Mouse (Mus musculus): ENCODE results near the gene D930020B18Rik. TPM values are rescaled to one million over a fixed set of nuclear protein-coding genes. Genes with fewer than 3 reads are reported as not detected.

The D930020B18Rik gene
- polyA plus RNA-seq, 2 experiments, result 1.1 TPM

DNA sequence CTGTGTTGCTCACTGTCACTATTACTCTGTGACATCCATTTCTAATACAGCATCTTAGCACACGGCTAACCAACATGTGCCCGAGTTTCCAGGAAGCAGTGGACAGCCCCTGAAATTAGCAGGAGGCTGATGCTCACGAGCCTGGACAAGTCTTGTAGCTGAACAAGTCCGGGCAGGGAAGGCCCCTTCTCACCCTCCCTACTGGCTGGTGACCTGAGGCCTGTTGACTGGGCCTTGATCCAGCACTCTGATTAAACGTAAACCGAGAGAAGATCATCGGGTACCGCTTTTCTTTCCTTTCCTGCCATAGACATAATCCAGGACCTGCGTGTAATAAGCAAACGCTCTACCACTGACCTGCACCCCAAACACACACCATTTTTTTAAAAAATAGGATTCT is 33.2 kb upstream of the D930020B18Rik start:
- ATAC-seq (ENCODE audit: low FRiP score, low read depth) (no peak), DNase-seq (ENCODE audit: low spot score) (no peak)
- WGBS, result 86% methylated on average over 10 of the region's 10 CpGs
- Histone ChIP-seq H3K9ac (ENCODE audit: low read depth, low read length, severe bottlenecking) (no peak overlapping the region), H3K36me3 (ENCODE audit: control insufficient read depth, insufficient read depth, low read length) (peaks cover 92% of the 10 kb centered on the region), H3K4me1 (ENCODE audit: control insufficient read depth, insufficient read depth, low read length) (no peaks in the 10 kb centered on the region), H3K9me3 (ENCODE audit: control insufficient read depth, low read length) (no peaks in the 10 kb centered on the region), H3K27me3 (ENCODE audit: control insufficient read depth, insufficient read depth, low read length) (no peaks in the 10 kb centered on the region), H3K4me2 (replicated peaks; ENCODE audit: low read depth, low read length, severe bottlenecking) (no peak overlapping the region), H3K27ac (replicated peaks; ENCODE audit: low read depth, low read length) (no peak overlapping the region), H3K4me3 (replicated peaks; ENCODE audit: low read length) (no peak overlapping the region)
- TF ChIP-seq POLR2A (IDR thresholded peaks at IDR 0.05; ENCODE audit: borderline replicate concordance, extremely low read depth, insufficient read depth, insufficient read length), result no peak

DNA sequence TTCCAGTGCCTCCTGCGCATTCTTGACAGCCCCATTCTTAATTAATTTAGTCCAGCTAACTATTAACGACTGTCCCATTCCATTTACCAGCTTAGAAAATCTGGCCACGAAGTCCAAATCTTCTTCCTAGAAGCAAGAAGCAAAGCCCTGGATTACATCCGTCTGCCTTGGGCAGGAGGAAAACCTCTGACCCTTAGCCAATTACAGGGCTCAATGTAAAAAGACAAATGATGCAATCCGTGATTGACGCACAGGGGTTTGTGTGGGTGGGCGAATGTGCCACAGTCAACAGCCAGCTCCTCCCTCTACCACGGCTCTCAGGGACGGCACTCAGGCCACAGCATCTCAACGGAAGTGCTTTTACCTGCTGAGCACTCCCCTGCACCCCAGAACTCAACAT is 29.8 kb upstream of the D930020B18Rik start:
- TF ChIP-seq POLR2A (IDR thresholded peaks at IDR 0.05; ENCODE audit: borderline replicate concordance, extremely low read depth, insufficient read depth, insufficient read length), result no peak
- 80% methylated on average over 9 of the region's 10 CpGs for WGBS
- DNase-seq (ENCODE audit: low spot score) (no peak), ATAC-seq (ENCODE audit: low FRiP score, low read depth) (no peak)
- Histone ChIP-seq H3K9me3 (ENCODE audit: control insufficient read depth, low read length) (no peaks in the 10 kb centered on the region), H3K36me3 (ENCODE audit: control insufficient read depth, insufficient read depth, low read length) (peaks cover 85% of the 10 kb centered on the region), H3K9ac (ENCODE audit: low read depth, low read length, severe bottlenecking) (no peak overlapping the region), H3K4me3 (replicated peaks; ENCODE audit: low read length) (no peak overlapping the region), H3K27ac (replicated peaks; ENCODE audit: low read depth, low read length) (no peak overlapping the region), H3K4me1 (ENCODE audit: control insufficient read depth, insufficient read depth, low read length) (no peaks in the 10 kb centered on the region), H3K4me2 (replicated peaks; ENCODE audit: low read depth, low read length, severe bottlenecking) (no peak overlapping the region), H3K27me3 (ENCODE audit: control insufficient read depth, insufficient read depth, low read length) (no peaks in the 10 kb centered on the region)

DNA sequence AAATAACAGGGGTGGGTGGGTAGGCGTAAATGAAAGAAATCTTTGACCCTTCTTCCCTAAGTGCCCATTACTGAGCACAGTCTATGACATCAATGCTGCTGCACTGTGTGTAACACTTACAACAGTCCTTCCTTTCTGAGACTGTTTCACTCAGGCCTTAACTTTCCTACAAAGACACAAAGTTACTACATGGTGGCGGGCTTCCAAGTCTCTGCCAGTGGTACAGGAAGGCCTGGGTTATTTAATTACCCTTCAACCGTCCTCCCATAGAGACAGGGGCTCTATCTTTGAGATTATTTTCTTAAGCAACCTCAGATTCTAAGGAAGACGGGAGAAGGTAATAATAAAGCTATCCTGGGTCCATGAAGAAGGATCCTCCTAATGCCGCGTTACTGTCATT is 28.9 kb upstream of the D930020B18Rik start:
- H3K27ac ChIP-seq (replicated peaks; ENCODE audit: low read depth, low read length), result no peak overlapping the region
- no peak overlapping the region for H3K9ac ChIP-seq (ENCODE audit: low read depth, low read length, severe bottlenecking)
- H3K4me2 ChIP-seq (replicated peaks; ENCODE audit: low read depth, low read length, severe bottlenecking), result no peak overlapping the region
- TF ChIP-seq POLR2A (IDR thresholded peaks at IDR 0.05; ENCODE audit: borderline replicate concordance, extremely low read depth, insufficient read depth, insufficient read length), result no peak
- peaks cover 85% of the 10 kb centered on the region for H3K36me3 ChIP-seq (ENCODE audit: control insufficient read depth, insufficient read depth, low read length)
- no peaks in the 10 kb centered on the region for H3K9me3 ChIP-seq (ENCODE audit: control insufficient read depth, low read length)
- H3K4me1 ChIP-seq (ENCODE audit: control insufficient read depth, insufficient read depth, low read length), result no peaks in the 10 kb centered on the region
- no peak overlapping the region for H3K4me3 ChIP-seq (replicated peaks; ENCODE audit: low read length)
- no peak for DNase-seq (ENCODE audit: low spot score)
- H3K27me3 ChIP-seq (ENCODE audit: control insufficient read depth, insufficient read depth, low read length), result no peaks in the 10 kb centered on the region
- ATAC-seq (ENCODE audit: low FRiP score, low read depth), result no peak
- 95% methylated on average over 6 of the region's 6 CpGs for WGBS

DNA sequence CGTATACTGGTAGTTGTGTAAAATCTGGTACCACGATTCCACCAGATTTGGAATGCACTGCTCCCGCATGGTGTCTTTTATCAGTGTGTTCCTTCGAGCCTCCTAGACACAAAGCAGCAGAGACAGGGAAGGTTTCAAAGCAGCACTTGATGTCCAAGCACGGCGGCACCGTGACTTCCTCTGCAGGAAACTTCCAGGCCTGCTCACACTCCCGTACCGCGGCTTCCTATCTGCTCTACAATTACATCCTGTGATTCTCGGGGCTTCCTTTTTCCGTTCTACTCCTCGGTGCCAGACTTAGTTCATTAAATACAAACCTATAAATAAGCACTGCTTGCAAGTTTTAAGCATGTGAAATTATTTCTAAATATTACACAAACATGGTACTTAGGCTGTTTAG is 27.8 kb upstream of the D930020B18Rik start:
- H3K4me1 ChIP-seq (ENCODE audit: control insufficient read depth, insufficient read depth, low read length), result no peaks in the 10 kb centered on the region
- no peak overlapping the region for H3K4me3 ChIP-seq (replicated peaks; ENCODE audit: low read length)
- ATAC-seq (ENCODE audit: low FRiP score, low read depth), result no peak
- no peak overlapping the region for H3K27ac ChIP-seq (replicated peaks; ENCODE audit: low read depth, low read length)
- H3K27me3 ChIP-seq (ENCODE audit: control insufficient read depth, insufficient read depth, low read length), result no peaks in the 10 kb centered on the region
- H3K36me3 ChIP-seq (ENCODE audit: control insufficient read depth, insufficient read depth, low read length), result peaks cover 87% of the 10 kb centered on the region
- TF ChIP-seq POLR2A (IDR thresholded peaks at IDR 0.05; ENCODE audit: borderline replicate concordance, extremely low read depth, insufficient read depth, insufficient read length), result no peak
- no peak overlapping the region for H3K9ac ChIP-seq (ENCODE audit: low read depth, low read length, severe bottlenecking)
- WGBS, result 90% methylated on average over 13 of the region's 13 CpGs
- H3K4me2 ChIP-seq (replicated peaks; ENCODE audit: low read depth, low read length, severe bottlenecking), result no peak overlapping the region
- no peaks in the 10 kb centered on the region for H3K9me3 ChIP-seq (ENCODE audit: control insufficient read depth, low read length)
- DNase-seq (ENCODE audit: low spot score), result no peak

DNA sequence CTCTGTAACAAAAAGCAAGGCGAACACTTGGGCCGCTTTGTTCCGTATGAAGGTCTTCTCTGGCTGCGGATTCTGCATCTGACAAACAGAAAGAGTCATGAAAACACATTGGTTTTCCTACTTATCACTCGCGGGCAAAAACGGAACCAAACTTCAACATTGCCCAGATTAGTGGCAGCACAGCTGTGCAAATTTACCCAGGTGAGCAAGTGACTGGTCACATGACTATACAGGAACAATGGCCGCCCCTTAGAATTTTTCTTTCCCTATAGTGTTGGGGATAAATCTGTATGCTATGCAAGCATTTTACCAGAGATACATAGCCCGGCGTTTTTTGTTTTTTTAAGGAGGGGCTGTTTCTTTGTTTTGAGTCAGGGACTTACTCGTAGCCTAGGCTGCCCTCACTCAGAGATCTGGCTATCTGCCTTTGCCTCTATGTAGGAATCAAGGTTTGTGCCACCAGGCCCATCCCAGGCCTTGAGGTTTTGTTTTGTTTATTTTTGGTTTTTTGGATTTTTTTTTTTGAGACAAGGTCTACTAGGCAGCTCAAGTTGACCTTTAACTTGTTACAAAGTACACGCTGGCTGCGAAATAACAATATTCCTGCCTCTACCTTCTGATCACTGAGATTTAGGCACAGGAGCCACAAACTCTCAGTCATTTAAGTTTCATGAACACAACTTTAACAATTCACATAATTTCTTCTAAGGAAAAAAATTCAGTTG is 26.1 kb upstream of the D930020B18Rik start:
- H3K27me3 ChIP-seq (ENCODE audit: control insufficient read depth, insufficient read depth, low read length), result no peaks in the 10 kb centered on the region
- no peak overlapping the region for H3K4me2 ChIP-seq (replicated peaks; ENCODE audit: low read depth, low read length, severe bottlenecking)
- WGBS, result 97% methylated on average over 13 of the region's 13 CpGs
- H3K36me3 ChIP-seq (ENCODE audit: control insufficient read depth, insufficient read depth, low read length), result peaks cover 86% of the 10 kb centered on the region
- H3K9ac ChIP-seq (ENCODE audit: low read depth, low read length, severe bottlenecking), result no peak overlapping the region
- H3K4me1 ChIP-seq (ENCODE audit: control insufficient read depth, insufficient read depth, low read length), result no peaks in the 10 kb centered on the region
- no peak overlapping the region for H3K27ac ChIP-seq (replicated peaks; ENCODE audit: low read depth, low read length)
- no peak overlapping the region for H3K4me3 ChIP-seq (replicated peaks; ENCODE audit: low read length)
- ATAC-seq (ENCODE audit: low FRiP score, low read depth) (no peak), DNase-seq (ENCODE audit: low spot score) (no peak)
- no peak for TF ChIP-seq POLR2A (IDR thresholded peaks at IDR 0.05; ENCODE audit: borderline replicate concordance, extremely low read depth, insufficient read depth, insufficient read length)
- no peaks in the 10 kb centered on the region for H3K9me3 ChIP-seq (ENCODE audit: control insufficient read depth, low read length)

All from limb, embryonic 14.5 days (tissue).